Mouse (Mus musculus) hematopoietic multipotent progenitor cell, adult 10-12 weeks (in vitro differentiated cells): ENCODE measurements around the gene Tnrc6a. TPM values are rescaled to one million over a fixed set of nuclear protein-coding genes. Genes with fewer than 3 reads are reported as not detected.

Experiments
- polyA plus RNA-seq: library from polyadenylated mRNA; stranded (reverse); fragments of >175 nt; gene quantifications from 2 replicates; pipeline ENCODE4 v1.2.3, GENCODE M21; 2012; ENCODE audit warnings: low replicate concordance

Gene Tnrc6a
- 57.3 and 118 TPM in 2 replicates for polyA plus RNA-seq

GRCm38 (mm10) chr7:123123665-123124298, at the start of gene Tnrc6a:
TSS of gene Tnrc6a (plus strand) at chr7:123123885.

GRCm38 (mm10) chr7:123214365-123215075, 90.8 kb downstream of the Tnrc6a start, which contains the start of gene Slc5a11:
TSS of gene Slc5a11 (plus strand) at chr7:123214780.

Other genes with a start within 250 kb of the Tnrc6a start
- gene Rbbp6, start 158.2 kb upstream of the Tnrc6a start, polyA plus RNA-seq: 49.4 and 59.1 TPM in 2 replicates
- 0.20 TPM in 1 of 2 replicates, not detected in the other for gene Slc5a11, start 90.9 kb downstream of the Tnrc6a start, polyA plus RNA-seq
- gene Lcmt1, start 245.9 kb downstream of the Tnrc6a start, polyA plus RNA-seq: 1.2 and 3.2 TPM in 2 replicates
- 263 and 426 TPM in 2 replicates for gene Arhgap17, start 246.0 kb downstream of the Tnrc6a start, polyA plus RNA-seq